Mouse (Mus musculus) C2C12 (cell line): ENCODE results near the gene Chst15.

Experiments
- CTCF ChIP-seq: IDR thresholded peaks from one replicate; pipeline ENCODE4 v1.5.1; 2011; ENCODE audit not compliant: control insufficient read depth, insufficient read depth, insufficient read length
- FOSL1 ChIP-seq: IDR thresholded peaks from one replicate; pipeline ENCODE4 v1.8.0; 2011; ENCODE audit warnings: mild to moderate bottlenecking, low read length; ENCODE audit not compliant: poor library complexity, insufficient read depth, severe bottlenecking
- MAX ChIP-seq: IDR thresholded peaks from one replicate; pipeline ENCODE4 v1.6.1; 2011; ENCODE audit warnings: mild to moderate bottlenecking, control low read depth
- MYOD1 ChIP-seq: IDR thresholded peaks from one replicate; pipeline ENCODE4 v1.6.1; 2011; ENCODE audit warnings: low read depth; ENCODE audit not compliant: control insufficient read depth, insufficient read length
- MYOG ChIP-seq: IDR thresholded peaks from one replicate; pipeline ENCODE4 v1.6.1; 2011; ENCODE audit not compliant: control insufficient read depth, insufficient read length; ENCODE audit errors: extremely low read depth
- USF1 ChIP-seq: IDR thresholded peaks from one replicate; pipeline ENCODE4 v1.6.1; 2011; ENCODE audit warnings: low read depth, mild to moderate bottlenecking, control low read depth, moderate library complexity

DNA sequence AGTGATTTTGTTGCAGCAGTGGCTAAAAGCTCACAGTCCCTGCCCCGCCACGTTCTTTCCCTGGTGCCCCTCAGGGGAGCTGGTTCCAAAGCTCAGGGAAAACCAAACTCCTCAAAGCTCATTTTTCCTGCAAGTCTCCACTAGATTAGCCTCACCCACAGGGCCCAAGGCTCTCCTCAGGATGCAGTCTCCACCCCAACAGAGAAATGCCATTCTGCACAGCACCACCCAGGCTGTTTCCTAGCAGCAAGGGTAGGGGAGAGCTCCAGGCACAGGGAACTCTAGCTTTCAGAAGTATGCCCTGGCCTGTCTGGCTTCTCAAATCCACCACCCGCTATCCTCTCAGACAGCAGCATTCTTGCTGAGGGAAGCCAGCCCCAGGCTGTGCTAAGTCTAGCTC lies 82.8 kb downstream of the Chst15 start:
- no peak for TF ChIP-seq MYOD1
- no peak for TF ChIP-seq CTCF
- TF ChIP-seq USF1: no peak
- no peak for TF ChIP-seq MAX
- no peak for TF ChIP-seq FOSL1
- no peak for TF ChIP-seq MYOG
